Mouse (Mus musculus): ENCODE measurements at regions not wholly inside any gene's neighbourhood (a gene's known extent, or its start where the extent isn't known, plus 50 kb on each side); places are given as distances from the start of the nearest gene placed in this dataset.

DNA sequence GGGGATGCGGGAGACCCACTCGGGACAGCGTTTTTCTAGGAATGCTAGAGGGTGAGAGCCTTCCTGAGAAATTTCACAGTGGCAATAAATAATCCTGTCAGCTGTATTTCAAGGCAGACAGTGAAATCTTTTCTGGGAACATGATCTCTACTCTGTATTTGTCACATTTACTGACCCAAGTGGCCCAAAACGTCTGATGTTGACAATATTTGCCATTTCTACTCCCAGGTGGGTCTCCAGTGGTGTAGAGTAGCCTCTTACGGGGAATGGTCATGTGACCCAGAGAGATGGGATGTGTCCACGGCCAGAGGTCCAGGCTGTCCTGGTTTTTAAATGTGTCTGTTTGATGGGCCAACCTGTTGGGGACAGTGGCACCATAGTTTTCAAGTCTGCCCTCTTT lies 183.5 kb downstream of the Pten start:
- no peak for DNase-seq (ENCODE audit: low spot score)

- DNase-seq (ENCODE audit: low spot score), result no peak
Observed at GRCm38 (mm10) chr19:32943594-32944230, 186.4 kb downstream of the Pten start.

DNA sequence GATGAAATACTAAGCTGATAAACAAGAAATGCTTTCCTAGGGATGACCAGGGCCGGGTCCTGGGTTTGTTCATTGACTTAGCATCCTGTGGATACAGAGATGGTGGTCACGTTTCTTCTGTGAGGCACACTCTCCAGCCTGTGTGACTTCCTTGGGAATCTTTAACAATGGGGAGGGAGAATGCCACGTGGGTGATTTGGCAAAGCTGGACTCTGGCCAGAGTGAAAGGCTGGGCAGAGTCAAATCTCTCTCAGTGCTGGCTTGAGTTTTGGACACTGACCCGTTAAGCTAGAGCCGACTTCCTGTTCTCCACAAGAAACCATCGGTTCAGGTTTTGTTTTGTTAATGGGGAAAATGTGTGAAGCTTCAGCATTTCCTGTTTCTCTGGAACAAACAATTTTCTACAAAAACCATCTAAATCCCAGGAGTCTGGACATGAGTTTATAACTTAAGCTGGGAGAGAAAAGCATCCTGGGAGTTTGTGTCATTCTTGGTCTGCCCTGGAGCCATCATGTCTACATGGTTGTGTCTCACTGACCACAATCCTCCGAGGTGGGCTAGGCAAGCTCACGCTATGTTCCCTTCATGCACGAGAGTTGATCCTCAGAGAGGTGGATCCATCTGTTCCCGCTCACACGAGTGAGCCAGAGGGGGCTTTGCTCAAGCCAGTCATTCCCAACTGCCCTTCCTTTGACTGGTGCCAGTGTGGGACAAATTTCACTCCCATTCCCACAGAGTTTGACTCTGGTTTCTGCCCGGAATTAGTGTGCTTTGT lies 190.0 kb downstream of the Pten start:
- DNase-seq (ENCODE audit: low spot score), result no peak

- DNase-seq (ENCODE audit: low spot score), result no peak
Observed at GRCm38 (mm10) chr19:32950252-32950651, 193.0 kb downstream of the Pten start.

DNA sequence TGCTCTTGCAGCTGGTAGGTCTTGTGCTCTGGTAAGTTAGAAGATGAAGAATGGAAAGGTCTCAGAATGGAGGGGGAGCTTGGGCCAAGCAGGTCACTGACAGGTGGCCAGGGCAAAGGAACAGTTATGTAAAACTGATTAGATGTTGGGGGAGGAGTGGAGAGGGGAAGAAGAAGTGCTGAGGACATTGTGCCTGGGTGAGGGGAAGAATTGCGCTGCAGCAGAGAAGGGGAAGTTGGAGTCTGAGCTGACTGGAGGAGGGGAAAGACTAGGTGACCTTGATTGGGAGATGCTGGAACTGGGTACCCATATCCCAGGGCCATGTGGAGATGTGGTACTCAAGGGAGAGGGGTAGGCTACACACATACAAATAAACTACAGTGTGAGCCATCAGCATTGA lies 193.5 kb downstream of the Pten start:
- DNase-seq (ENCODE audit: low spot score), result no peak

DNA sequence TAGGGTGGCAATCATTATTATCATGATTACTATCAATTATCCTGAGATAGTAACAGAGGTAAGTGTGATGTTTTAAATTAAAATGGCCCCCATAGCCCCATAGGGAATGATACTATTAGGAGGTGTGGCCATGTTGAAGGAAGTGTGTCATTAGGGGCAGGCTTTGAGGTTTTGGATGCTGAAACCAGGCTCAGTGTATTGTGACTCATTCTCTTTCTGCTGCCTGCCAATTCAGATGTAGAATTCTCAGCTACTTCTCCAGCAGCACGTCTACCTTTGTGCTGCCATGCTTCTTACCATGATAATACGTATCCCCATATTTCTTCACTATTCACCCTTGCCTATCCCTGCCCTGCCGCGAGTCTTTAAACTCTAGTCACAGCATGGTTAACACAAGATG lies 195.1 kb downstream of the Pten start:
- no peak for DNase-seq (ENCODE audit: low spot score)

GRCm38 (mm10) chr19:32952928-32953687 lies 195.8 kb downstream of the Pten start:
- DNase-seq (ENCODE audit: low spot score), result no peak

GRCm38 (mm10) chr19:32954001-32954605 lies 196.8 kb downstream of the Pten start:
- no peak for DNase-seq (ENCODE audit: low spot score)

GRCm38 (mm10) chr19:32954942-32955341 lies 197.6 kb downstream of the Pten start:
- DNase-seq (ENCODE audit: low spot score), result no peak

DNA sequence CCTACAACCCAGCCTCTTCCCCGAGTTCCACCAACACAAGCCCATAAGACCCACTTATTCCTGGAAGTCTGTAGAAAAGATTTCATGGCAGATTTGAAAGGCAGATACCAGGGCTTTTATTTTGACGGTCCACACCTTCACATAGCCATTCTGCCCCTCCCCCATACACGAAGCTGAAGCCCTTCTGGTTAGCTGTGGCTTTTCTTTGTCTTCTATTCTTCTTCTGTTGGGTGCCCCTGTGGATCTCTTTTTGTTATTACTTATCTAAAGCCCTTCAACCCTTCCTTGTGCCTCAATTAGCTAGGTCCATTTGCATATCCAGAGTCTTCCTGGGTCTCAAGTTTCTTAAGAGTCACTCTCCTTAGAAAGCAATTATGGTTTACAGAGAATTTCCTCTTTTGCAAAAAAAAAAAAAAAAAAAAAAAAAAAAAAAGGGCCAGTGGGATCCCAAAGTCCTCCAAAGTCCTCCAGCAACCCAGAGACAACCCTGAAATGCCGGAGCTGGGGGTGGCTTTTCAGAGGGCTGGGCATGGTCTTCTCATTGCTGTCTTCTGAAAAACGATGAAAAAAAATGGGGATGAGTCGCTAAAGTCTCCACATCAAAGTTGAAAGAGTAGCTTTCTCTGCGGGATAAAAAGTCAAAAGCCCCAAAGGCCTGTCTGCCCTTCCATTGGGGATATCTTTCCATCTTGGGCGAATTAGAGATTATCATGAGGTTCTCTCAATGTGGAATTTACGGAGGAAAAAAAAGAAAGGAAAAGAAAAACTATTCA lies 199.0 kb downstream of the Pten start:
- DNase-seq (ENCODE audit: low spot score), result no peak

DNA sequence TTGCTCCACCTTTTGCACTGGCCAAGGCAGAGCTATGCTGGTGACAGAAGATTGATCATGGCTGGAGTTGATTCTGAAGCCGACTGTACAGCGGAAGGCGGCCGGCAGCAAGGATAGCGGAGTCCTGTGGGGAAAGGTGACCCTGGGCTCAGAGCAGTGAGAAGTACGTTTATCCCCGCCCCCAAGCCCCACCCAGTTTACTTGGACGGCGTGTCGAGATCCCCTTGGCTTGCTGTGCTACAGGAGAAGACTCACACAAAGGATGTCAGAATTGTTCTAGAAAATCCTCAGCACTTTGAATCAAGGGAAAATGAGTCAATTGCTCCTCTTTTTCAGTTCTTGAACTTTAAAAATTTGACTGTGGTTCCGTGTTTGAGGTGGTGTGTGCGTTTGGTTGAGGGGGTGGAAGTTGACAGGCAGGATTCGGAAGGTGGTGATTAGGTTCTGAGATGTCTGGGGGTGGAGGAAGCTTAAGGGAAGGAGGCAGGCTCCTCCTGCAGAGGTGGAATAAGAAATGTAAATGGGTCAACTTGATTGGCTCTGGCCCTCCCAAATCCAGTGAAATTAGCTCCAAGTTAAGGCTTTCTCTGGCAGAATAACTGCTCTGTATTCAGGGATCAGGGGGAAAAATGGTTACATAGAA lies 199.7 kb downstream of the Pten start:
- peak; percentile 13 for DNase-seq (ENCODE audit: low spot score)

GRCm38 (mm10) chr19:32958276-32958675 lies 201.0 kb downstream of the Pten start:
- no peak for DNase-seq (ENCODE audit: low spot score)

DNA sequence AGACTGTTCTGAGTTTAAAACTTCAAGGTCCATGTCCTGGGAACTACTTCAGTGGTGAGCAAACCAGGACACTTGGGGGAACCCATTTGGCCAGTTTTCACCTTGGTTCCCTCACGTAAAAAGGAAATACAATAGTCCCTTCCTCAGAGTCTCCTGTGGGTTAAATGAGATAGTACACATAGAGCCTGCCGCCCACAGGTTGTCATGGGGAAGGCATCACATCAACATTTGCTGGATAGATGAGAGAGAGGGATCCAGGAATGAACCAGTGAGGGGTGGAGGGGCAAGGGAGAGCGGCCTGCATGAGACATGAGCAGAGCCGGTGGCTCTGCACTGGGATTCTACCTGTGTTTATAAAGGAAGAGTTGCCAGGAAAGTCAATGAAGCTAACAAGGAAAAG lies 201.5 kb downstream of the Pten start:
- no peak for DNase-seq (ENCODE audit: low spot score)

DNA sequence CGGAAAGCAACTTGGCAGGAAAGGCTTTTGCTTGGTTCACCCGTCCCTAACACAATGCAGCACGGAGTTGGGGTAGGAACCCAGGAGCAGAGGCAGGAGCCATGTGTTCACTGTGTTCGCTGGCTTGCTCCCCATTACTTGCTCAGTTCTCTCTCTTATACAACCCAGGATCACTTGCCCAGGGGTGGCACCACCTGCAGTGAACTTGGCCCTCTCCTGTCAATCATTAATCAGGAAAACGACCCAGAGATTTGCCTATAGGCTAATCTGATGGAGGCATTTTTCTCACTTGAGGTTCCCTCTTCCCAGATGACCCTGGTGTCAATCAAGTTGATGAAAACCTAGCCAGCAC lies 202.5 kb downstream of the Pten start:
- DNase-seq (ENCODE audit: low spot score), result no peak

DNA sequence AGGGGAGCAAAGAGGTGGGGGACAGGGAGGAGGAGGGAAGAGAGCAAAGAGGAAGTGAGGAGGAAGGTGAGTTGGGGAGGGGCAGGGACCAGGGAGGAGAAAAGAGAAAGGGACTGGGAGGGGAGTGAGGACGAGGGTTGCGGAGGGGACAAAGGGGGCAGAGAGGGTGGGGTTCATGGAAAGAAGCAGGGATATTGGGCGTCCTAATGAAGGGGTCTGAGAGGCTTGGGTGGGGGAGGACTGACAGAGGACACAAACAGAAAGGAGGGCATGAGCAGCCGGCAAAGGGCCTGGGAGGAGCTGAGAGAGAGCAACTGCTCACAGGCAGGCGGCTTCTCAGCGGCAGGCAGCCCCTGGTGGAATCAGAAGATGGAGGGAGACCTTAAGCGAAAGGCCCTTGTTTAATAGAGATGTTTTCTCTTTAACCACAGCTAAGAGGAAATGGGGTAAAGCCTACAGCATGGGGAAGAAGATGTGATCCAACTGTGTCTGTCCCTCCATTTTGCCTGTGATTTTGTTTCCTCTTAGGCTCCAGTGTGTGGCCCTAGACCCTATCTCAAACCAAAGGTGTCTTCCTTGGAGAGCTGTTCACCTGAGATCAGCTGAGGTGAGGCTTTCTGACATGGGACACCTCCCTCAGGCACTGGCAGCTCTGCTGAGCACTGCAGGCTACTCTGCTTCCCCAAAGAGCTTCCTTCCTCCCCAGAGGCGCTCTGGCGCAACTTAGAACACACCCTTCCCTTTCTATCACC lies 203.1 kb downstream of the Pten start:
- no peak for DNase-seq (ENCODE audit: low spot score)

GRCm38 (mm10) chr19:32961525-32961924 lies 204.2 kb downstream of the Pten start:
- DNase-seq (ENCODE audit: low spot score), result no peak

DNA sequence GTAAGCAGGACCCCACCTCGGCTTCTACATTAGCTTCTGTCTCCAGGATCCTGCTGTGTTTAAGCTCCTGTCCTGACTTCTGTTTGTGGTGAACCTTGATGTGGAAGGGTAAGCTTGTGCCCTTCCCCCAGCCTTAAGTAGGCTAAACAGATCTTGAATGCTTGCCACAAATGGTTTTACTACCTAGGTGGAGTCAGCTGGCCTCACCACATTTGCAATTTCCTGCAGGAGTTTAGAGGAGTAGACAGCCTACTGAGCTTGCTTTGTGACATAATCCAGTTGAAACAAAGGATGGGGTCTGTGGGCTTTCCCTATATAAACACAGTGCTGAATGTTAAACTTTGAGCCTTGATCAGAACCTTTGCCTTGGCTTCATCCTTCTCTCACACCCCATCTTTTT lies 206.7 kb downstream of the Pten start:
- no peak for DNase-seq (ENCODE audit: low spot score)

- DNase-seq (ENCODE audit: low spot score), result no peak
Observed at GRCm38 (mm10) chr19:32965488-32965887, 208.2 kb downstream of the Pten start.

DNA sequence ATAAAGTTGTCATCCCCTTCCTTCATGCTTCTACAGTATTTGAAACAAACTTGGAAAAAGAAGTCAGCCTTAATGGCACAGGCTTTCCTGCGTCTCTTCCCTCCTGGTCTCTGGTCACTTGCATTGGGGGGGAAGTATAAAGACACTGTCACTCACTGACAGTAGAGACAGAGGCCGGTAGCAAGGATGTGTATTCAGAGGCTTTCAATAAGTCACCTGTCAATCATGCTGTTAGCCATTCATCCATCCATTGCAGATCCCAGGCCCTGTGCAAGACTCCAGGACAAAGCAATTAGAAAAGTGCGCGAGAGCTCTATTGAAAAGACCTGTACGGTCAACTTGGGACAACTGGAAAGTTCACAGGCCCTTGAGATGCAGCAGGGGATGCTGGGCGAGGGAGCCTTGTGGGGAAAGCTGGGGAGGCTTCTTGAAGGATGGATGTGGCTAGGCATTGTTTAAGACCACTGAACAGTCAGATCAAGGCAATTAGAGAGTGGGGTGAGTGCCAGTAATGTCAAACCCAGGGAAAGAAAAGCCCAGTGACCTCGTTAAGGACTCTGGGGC lies 212.0 kb downstream of the Pten start:
- no peak for DNase-seq (ENCODE audit: low spot score)

- no peak for DNase-seq (ENCODE audit: low spot score)
Observed at GRCm38 (mm10) chr19:32972116-32972515, 214.8 kb downstream of the Pten start.

Data from c-Kit-positive CD71-positive TER-119-positive erythroid progenitor cells, embryonic 14.5 days (primary cell).